Mouse (Mus musculus) forebrain, embryonic 12.5 days (tissue): Measurements from ENCODE around the gene 1700067P10Rik. TPM values are rescaled to one million over a fixed set of nuclear protein-coding genes. Genes with fewer than 3 reads are reported as not detected.

ENCODE experiments used
- ATAC-seq: fragments of 200-750 bp; cut with Nextera tagmentation; 2 replicates; pipeline ENCODE4 v1.8.0; 2017; ENCODE audit warnings: moderate TSS enrichment; ENCODE audit not compliant: low FRiP score
- H3K27ac ChIP-seq: fragments of 300-500 bp; sonication (generic); 2 replicates; pipeline ENCODE4 v1.5.1; 2016; ENCODE audit warnings: mild to moderate bottlenecking
- H3K27me3 ChIP-seq: fragments of 300-500 bp; sonication (generic); 2 replicates; pipeline ENCODE4 v1.6.1; 2016; ENCODE audit warnings: mild to moderate bottlenecking
- H3K36me3 ChIP-seq: fragments of 300-500 bp; sonication (generic); replicated peaks from 2 replicates; pipeline ENCODE4 v1.6.1; 2016; ENCODE audit warnings: mild to moderate bottlenecking
- H3K4me1 ChIP-seq: fragments of 300-500 bp; sonication (generic); 2 replicates; pipeline ENCODE4 v1.6.1; 2016
- H3K4me2 ChIP-seq: fragments of 300-500 bp; sonication (generic); 2 replicates; pipeline ENCODE4 v1.6.1; 2016; ENCODE audit warnings: mild to moderate bottlenecking, moderate library complexity
- H3K4me3 ChIP-seq: fragments of 300-500 bp; sonication (generic); replicated peaks from 2 replicates; pipeline ENCODE4 v1.5.1; 2016; ENCODE audit warnings: mild to moderate bottlenecking
- H3K9ac ChIP-seq: fragments of 300-500 bp; sonication (generic); 2 replicates; pipeline ENCODE4 v1.6.1; 2016; ENCODE audit warnings: mild to moderate bottlenecking
- H3K9me3 ChIP-seq: fragments of 300-500 bp; sonication (generic); 2 replicates; pipeline ENCODE4 v1.6.1; 2016
- WGBS: fragments of 180-500 bp; shearing (Covaris S2); methylation state at CpG from one replicate; pipeline ENCODE4 v1.1.7; 2016; 5-methylcytosine and 5-hydroxymethylcytosine counted together
- polyA plus RNA-seq: library from polyadenylated mRNA; unstranded; fragments of >200 nt; fragmentation: Nextera tagmentation; extraction: Ambion mirVana; gene quantifications from 2 replicates; pipeline ENCODE4 v1.2.1, GENCODE M21; 2016

Gene 1700067P10Rik
- polyA plus RNA-seq, 1 experiment from 2014 or later, result not detected

DNA sequence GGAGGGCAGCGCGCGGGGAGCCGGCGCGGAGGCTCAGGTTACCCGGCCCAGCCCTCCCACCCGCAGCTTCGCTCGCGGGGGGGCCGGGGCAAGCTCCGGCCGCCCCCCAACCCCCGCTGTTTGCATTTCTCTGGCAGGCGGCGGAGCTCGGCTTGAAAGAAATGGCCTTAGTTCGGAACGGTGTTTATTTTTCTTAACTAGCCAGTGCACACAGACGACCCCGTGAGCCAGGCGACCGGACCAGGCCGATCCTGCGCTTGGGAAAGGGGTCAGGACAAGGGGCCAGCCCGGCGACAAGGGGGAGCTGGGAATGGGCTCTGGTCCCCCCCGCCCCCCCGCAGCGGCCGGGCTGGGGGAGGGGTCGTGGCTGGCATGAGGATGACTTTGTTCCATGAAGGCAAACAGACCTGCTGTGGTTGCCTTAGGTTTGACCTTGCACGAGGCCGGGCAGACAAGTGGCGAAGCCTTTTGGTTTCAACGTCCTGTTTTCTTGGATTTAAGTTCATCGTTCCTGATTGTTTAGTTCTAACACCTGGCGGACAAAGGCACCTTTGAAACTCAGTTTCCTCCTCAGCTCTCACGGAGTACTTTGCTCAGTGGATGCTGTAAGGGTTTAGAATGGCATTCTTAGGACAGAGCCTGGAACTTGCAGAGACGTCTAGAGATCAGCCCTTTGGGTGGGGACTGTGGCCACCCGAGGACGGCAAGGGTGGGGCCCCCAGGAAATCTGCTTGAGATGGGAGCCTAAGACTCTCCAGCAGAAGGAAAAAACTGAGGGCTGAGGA is 8.8 kb downstream of the 1700067P10Rik start:
- peaks cover 46% of the 10 kb centered on the region for H3K4me1 ChIP-seq
- H3K4me3 ChIP-seq, result peak overlapping the region; percentile 31
- 0 out of 2 replicates have a peak, but pooled peaks cover 4% of the 10 kb centered on the region for H3K9me3 ChIP-seq
- H3K4me2 ChIP-seq, result peak overlapping the region; percentile 58
- H3K9ac ChIP-seq, result no peak overlapping the region
- WGBS, result under 1% methylated on average over 36 of the region's 43 CpGs
- H3K27ac ChIP-seq, result no peak overlapping the region
- no peaks in the 10 kb centered on the region for H3K36me3 ChIP-seq
- H3K27me3 ChIP-seq, result peaks cover 85% of the 10 kb centered on the region
- no peak for ATAC-seq

GRCm38 (mm10) chr17:48098528-48098890 is 9.4 kb downstream of the 1700067P10Rik start:
- no peak for ATAC-seq
- no peak overlapping the region for H3K27ac ChIP-seq
- no peak overlapping the region for H3K9ac ChIP-seq
- H3K27me3 ChIP-seq, result peaks cover 81% of the 10 kb centered on the region
- H3K4me3 ChIP-seq, result peak overlapping the region; percentile 25
- H3K36me3 ChIP-seq, result no peaks in the 10 kb centered on the region
- 0 out of 2 replicates have a peak, but pooled peaks cover under 1% of the 10 kb centered on the region for H3K9me3 ChIP-seq
- peaks cover 46% of the 10 kb centered on the region for H3K4me1 ChIP-seq
- WGBS, result under 1% methylated on average over 18 of the region's 19 CpGs
- H3K4me2 ChIP-seq, result peak overlapping the region; percentile 58

- Histone ChIP-seq H3K4me3 (no peak overlapping the region), H3K27ac (no peak overlapping the region), H3K36me3 (no peaks in the 10 kb centered on the region), H3K4me2 (no peak overlapping the region), H3K4me1 (peaks cover 46% of the 10 kb centered on the region), H3K27me3 (peaks cover 76% of the 10 kb centered on the region), H3K9ac (no peak overlapping the region), H3K9me3 (no peaks in the 10 kb centered on the region)
- no peak for ATAC-seq
- WGBS, result 5% methylated on average over 11 of the region's 11 CpGs
These were observed 10.2 kb downstream of the 1700067P10Rik start for GRCm38 (mm10) chr17:48099312-48099711.

DNA sequence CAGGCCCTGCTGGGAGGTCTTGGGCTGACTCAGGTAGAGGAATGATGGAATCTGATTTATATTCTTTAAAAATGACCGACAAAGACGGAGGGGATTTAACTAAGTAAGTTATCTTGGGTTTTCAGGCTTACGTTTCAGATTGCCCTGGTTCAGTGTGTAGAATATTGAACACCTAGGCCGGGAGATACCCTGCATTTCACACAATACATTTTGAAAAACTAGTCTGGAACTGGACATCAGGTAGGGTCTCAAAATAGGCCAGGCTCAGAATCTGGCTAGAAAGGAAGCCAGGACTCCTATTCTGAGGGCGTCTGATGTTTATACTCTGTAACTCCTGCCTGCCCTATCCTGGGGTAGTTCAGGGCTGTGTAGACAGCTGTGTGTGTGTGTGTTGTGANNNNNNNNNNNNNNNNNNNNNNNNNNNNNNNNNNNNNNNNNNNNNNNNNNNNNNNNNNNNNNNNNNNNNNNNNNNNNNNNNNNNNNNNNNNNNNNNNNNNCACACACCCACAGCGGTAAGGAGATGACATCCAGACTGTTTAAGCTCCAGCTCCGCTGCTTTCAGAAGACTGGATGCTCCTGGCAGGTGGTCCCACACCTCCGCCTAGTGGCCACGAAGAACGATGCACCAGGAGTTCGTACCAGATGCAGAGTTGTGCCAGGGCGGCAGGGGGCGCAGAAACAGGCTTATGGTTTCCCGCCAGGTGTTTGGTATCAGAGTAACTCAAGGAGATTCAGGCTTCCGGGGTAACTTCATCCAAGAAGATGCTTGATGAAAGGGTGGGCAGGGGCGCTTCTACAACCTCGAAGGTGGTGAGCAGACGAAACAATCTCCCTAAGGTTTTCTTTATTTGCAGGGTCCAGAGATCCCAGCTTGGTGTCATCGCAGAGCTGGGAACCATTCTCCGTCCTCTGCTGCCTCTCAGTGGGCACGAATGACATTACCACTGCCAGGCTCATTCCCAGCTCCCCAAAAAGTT is 11.6 kb downstream of the 1700067P10Rik start:
- ATAC-seq, result peak; percentile 72
- Histone ChIP-seq H3K27me3 (peaks cover 62% of the 10 kb centered on the region), H3K4me2 (peak overlapping the region; percentile 47), H3K4me3 (peak overlapping the region; percentile 18; the same call in 1 of the 2 replicates), H3K9ac (no peak overlapping the region), H3K36me3 (no peaks in the 10 kb centered on the region), H3K27ac (no peak overlapping the region), H3K9me3 (no peaks in the 10 kb centered on the region), H3K4me1 (peaks cover 38% of the 10 kb centered on the region)
- WGBS, result 11% methylated on average over 20 of the region's 21 CpGs

DNA sequence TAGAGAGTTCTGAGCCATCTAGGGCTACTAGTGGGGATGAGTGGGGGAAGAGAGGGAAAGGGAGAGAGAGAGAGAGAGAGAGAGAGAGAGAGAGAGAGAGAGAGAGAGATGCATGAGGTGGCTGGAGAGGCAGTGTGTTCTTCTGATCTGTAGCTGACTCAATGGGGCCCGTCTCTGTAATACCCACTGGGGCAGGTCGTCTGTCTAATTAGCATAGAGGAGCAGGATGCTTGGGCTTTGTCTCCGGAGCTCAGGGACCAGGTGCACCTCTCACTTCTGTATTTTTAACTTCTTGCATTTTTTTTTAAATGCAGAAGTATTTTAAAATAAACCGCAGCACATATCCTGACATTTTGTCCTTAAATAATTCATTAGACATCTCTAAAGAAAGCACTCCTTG is 18.2 kb downstream of the 1700067P10Rik start:
- Histone ChIP-seq H3K4me1 (0 out of 2 replicates have a peak, but pooled peaks cover 9% of the 10 kb centered on the region), H3K9ac (no peak overlapping the region), H3K27ac (no peak overlapping the region), H3K4me2 (no peak overlapping the region), H3K36me3 (no peaks in the 10 kb centered on the region), H3K9me3 (no peaks in the 10 kb centered on the region), H3K4me3 (no peak overlapping the region), H3K27me3 (peaks cover 13% of the 10 kb centered on the region; the same call in 1 of the 2 replicates)
- ATAC-seq, result no peak
- WGBS, result 47% methylated on average over 4 of the region's 4 CpGs

DNA sequence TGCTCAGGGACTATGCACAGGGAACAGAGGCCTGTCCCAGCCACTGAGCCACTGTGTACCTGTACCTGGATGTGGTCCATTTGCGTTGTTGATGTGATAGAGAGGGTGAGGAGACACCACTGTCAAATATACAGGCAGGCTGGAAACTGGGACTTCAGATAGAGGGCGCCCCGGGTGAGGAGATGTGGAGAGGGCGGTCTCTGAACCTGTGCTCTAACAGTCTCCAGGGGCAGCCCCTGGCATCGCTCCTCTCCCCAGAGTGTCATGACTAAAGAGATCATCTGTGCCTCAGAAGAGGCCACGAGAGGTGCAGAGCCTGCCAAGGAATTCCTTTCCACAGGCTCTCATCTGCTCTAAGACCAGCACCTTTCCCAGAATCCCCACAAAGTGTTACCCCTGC is 18.7 kb downstream of the 1700067P10Rik start:
- no peak for ATAC-seq
- Histone ChIP-seq H3K4me3 (no peak overlapping the region), H3K36me3 (no peaks in the 10 kb centered on the region), H3K27ac (no peak overlapping the region), H3K4me1 (0 out of 2 replicates have a peak, but pooled peaks cover 9% of the 10 kb centered on the region), H3K4me2 (no peak overlapping the region), H3K27me3 (peaks cover 8% of the 10 kb centered on the region; the same call in 1 of the 2 replicates), H3K9me3 (no peaks in the 10 kb centered on the region), H3K9ac (no peak overlapping the region)
- 67% methylated on average over 6 of the region's 6 CpGs for WGBS

GRCm38 (mm10) chr17:48108520-48108919 is 19.4 kb downstream of the 1700067P10Rik start:
- Histone ChIP-seq H3K27me3 (peaks cover 8% of the 10 kb centered on the region; the same call in 1 of the 2 replicates), H3K4me3 (no peak overlapping the region)

GRCm38 (mm10) chr17:48110547-48111287 is 21.6 kb downstream of the 1700067P10Rik start:
- no peak overlapping the region for H3K27ac ChIP-seq
- H3K9me3 ChIP-seq, result peaks cover 6% of the 10 kb centered on the region; the same call in 1 of the 2 replicates
- H3K4me1 ChIP-seq, result 0 out of 2 replicates have a peak, but pooled peaks cover 9% of the 10 kb centered on the region
- no peak for ATAC-seq
- WGBS, result 47% methylated on average over 8 of the region's 8 CpGs
- no peak overlapping the region for H3K4me2 ChIP-seq
- no peaks in the 10 kb centered on the region for H3K36me3 ChIP-seq
- no peak overlapping the region for H3K4me3 ChIP-seq
- no peak overlapping the region for H3K9ac ChIP-seq
- H3K27me3 ChIP-seq, result peaks cover 4% of the 10 kb centered on the region; the same call in 1 of the 2 replicates

More at GRCm38 (mm10) chr17:48108520-48108919, 19.4 kb downstream of the 1700067P10Rik start:
- Histone ChIP-seq H3K4me1 (0 out of 2 replicates have a peak, but pooled peaks cover 9% of the 10 kb centered on the region), H3K9me3 (peaks cover 1% of the 10 kb centered on the region; the same call in 1 of the 2 replicates), H3K4me2 (no peak overlapping the region), H3K27ac (no peak overlapping the region), H3K9ac (no peak overlapping the region), H3K36me3 (no peaks in the 10 kb centered on the region)
- no peak for ATAC-seq
- WGBS, result 85% methylated on average over 3 of the region's 3 CpGs

- WGBS, result 65% methylated on average over 1 of the region's 1 CpGs
- Histone ChIP-seq H3K27ac (no peak overlapping the region), H3K27me3 (no peaks in the 10 kb centered on the region), H3K9me3 (peaks cover 4% of the 10 kb centered on the region; the same call in 1 of the 2 replicates), H3K9ac (no peak overlapping the region), H3K36me3 (no peaks in the 10 kb centered on the region), H3K4me3 (no peak overlapping the region), H3K4me2 (no peak overlapping the region), H3K4me1 (no peaks in the 10 kb centered on the region)
- no peak for ATAC-seq
These were observed 29.5 kb downstream of the 1700067P10Rik start for GRCm38 (mm10) chr17:48118570-48118969.

- 25% methylated on average over 3 of the region's 3 CpGs for WGBS
- Histone ChIP-seq H3K4me2 (no peak overlapping the region), H3K36me3 (no peaks in the 10 kb centered on the region), H3K9ac (no peak overlapping the region), H3K27ac (no peak overlapping the region), H3K4me1 (no peaks in the 10 kb centered on the region), H3K27me3 (no peaks in the 10 kb centered on the region), H3K4me3 (no peak overlapping the region), H3K9me3 (no peaks in the 10 kb centered on the region)
- no peak for ATAC-seq
These were observed 30.5 kb downstream of the 1700067P10Rik start for GRCm38 (mm10) chr17:48119656-48120055.

- no peaks in the 10 kb centered on the region for H3K27me3 ChIP-seq
- no peaks in the 10 kb centered on the region for H3K4me1 ChIP-seq
- 95% methylated on average over 20 of the region's 20 CpGs for WGBS
- H3K9ac ChIP-seq, result no peak overlapping the region
- ATAC-seq, result no peak
- no peaks in the 10 kb centered on the region for H3K9me3 ChIP-seq
- no peak overlapping the region for H3K4me2 ChIP-seq
- no peaks in the 10 kb centered on the region for H3K36me3 ChIP-seq
- H3K4me3 ChIP-seq, result no peak overlapping the region
- no peak overlapping the region for H3K27ac ChIP-seq
These were observed 31.3 kb downstream of the 1700067P10Rik start for GRCm38 (mm10) chr17:48120456-48120855.
